Mouse (Mus musculus) left cerebral cortex, postnatal 25 days (tissue): Measurements from ENCODE around the gene Rtl4. TPM values are rescaled to one million over a fixed set of nuclear protein-coding genes. Genes with fewer than 3 reads are reported as not detected.

Source experiments
- DNase-seq, 2 experiments: peaks; one replicate each; pipeline ENCODE4 v3.0.0; 2022; ENCODE audit warnings: low spot score in 2 of 2, mixed read lengths in 1 of 2
- intact Hi-C: fragments of 180-260 bp; cut with DNase I; formaldehyde crosslinking; loops from one replicate; pipeline ENCODE4 v1.15.1; 2025
- microRNA-seq, 2 experiments: library from miRNA; unstranded; fragments of <30 nt; microRNA quantifications; one replicate each; pipeline ENCODE4 v1.2.0; 2022
- total RNA-seq, 2 experiments: library from RNA; stranded (reverse); gene quantifications; 2 replicates each; pipeline ENCODE4 v1.2.3; 2021

Rtl4 gene
- 1 to 10 TPM; 2.6 to 3.3 TPM for total RNA-seq

DNA sequence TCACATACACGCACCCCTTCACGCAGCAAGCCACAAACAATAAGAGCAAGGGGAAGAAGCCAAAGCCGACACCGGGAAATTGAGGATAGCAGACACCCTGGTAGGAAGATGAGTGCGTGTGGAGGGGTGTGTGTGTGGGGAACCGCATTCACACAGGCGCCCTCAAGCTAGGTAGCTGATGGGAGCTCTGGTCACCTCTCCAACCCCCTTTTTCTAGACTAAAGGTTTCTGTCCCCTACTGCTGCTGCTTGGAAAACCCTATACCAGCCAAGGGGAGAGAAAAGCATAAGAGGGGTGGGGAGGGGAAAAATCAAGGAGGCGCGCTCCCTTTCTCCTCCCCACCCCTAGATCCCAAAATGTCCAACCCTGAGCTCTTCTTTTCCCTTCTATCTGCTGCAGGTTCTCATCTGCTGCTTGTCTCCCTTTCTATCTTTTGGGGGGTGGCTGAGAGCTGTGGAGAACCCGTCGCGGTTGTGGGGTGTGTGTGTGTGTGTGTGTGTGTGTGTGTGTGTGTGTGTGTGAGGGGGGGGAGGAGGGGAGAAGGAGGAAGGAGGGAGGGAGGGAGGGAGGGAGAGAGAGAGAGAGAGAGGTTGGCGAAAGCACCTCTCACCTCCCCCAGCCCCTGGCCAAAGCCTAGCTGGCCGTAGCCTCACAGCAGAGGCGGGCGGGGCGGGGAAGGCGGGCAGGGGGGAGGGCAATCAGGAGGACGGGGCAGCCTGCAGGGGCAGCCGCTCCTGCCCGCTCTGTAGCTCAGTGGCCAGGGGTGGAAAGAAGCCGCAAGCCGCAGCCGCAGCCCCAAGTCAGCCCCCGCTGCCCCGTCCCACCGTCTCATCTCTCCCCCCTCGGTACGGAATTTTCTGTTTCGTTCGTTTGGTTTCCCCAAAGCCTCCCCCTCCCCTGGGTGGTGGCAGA lies at the start of gene Rtl4:
Rtl4 (plus strand) TSS at position 701 of the 912 bp plus-strand sequence.
- intact Hi-C loops: loop anchor here (5.0 kb wide), 1 partner anchor 619 kb away; no protein-coding TSS in a partner anchor
- peak in 1 of 2 experiments; percentile 4 for DNase-seq

DNA sequence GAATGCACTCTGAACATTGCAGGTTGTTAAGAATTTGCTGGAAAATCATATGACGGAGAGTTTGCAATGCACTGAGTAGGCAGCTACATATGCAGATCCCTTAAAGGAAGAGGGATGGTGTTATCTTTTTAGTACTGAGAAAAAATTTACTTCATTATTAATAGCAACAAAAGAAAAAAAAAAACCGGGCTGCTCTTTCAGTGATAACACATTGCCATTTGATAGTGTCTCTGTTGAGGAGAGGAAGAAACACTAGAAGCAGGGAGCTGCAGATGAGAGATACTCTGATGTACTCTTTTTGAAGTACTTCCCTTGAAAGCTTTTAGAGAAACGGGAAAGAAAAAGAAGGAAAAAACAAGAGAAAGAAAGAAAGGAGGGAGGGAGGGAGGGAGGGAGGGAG lies 44.0 kb upstream of the Rtl4 start:
- DNase-seq: no peak
- intact Hi-C loops: loop anchor here (10.0 kb wide), 1 partner anchor 240 kb away; no protein-coding TSS in a partner anchor

DNA sequence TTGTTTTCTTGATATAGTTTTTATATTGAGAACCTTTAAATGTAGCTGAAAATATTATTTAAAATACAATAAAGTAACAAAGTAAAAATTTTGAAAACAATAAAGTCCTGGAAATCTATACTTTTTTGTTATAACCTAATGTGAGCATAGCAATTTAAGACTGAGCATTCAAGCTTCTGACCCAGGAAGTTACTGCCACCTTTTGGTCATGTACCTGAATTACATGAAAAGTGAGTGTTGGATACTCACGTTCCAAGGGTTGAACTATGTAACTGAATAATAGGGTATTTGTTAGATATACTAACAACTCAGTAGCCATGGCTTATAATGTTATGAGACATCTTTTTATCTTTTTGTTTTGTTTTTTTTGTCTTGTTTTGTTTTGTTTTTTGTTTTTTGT lies 43.3 kb upstream of the Rtl4 start:
- intact Hi-C loops: loop anchor here (10.0 kb wide), 1 partner anchor 241 kb away; no protein-coding TSS in a partner anchor
- no peak for DNase-seq

DNA sequence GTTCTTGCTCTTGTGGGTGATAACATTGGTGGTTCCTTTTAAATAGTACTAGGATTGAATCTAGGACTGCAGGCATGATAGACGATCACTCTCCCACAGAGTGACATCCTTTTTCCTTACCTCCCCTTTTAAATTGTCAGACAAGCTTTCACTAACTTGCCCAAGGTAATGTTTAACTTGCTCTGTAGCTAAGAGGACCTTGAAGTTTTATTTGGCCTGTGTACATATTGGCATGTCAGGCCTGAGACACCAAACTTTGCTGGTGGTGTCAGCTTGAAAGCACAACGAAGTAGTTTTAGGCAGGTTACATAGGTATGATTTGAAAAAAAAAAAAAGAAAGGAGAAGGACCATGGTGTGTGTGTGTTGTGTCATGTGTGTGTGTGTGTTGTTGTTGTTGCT lies 36.5 kb upstream of the Rtl4 start:
- intact Hi-C loops: no loop called here
- no peak for DNase-seq

DNA sequence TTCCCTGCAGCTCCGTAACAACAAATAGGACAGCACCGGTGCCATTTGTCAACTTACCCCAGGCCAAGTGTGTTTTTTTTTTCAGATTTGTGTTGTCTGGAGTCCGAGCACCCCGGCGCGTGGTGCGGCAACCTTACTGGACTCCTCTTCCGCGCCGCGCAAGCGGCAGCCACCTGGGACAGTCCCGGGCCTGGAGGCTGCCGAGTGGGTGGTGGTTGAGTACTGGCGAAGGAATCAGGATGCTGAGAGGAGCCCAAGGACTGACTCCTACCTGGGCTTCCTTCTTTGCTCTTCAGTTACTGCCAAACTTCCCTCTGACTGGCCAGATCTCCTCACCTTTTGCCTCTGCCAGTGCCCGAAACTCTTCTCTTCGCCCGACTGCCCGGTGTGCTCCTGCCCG lies 965 bp upstream of the Rtl4 start:
- peak in 1 of 2 experiments; percentile 3 for DNase-seq
- intact Hi-C loops: loop anchor here (5.0 kb wide), 1 partner anchor 620 kb away; no protein-coding TSS in a partner anchor

DNA sequence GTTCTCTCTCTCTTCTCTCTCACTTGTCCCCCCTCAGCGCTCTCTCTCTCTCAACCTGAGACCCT lies 733 bp upstream of the Rtl4 start, which contains the start of gene Trpc5:
Trpc5 (minus strand) TSS at position 39 of the 65 bp plus-strand sequence.
- intact Hi-C loops: loop anchor here (5.0 kb wide), 1 partner anchor 619 kb away; no protein-coding TSS in a partner anchor
- no peak for DNase-seq

DNA sequence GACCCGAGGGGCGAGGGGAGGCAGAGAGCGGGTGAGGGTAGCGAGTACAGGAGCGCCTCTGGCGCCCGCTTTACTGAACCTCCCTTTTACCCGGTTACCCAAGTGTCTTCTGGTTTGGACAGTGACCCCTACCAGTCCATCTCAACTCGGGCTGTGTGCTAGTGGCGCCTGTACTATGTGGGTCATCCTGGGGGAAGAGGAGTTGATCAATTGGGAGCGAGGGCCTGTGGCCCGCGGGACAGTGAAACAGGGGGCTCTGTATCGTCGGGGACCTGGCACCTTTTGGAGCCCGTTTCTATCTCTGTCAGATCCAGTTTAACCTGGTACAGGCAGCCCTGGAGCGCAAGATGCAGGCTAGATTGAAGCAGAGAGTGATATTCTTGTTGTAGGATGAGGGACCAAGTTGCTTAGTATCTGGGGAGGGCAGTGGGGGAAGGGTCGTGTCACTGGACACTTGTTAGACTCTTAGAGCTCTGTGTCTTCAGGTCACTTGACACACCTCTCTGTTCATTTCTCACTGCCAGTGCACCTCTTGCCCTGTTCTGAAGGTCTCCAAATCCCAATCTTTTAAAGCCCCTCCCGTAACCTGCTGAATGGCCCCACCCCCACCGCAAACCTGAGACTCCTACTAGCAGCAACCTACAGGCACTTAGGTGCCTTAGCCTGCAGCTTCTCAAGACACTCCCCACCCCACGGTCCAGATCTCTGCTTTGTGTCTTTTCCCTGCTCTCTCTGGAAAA lies 582 bp downstream of the Rtl4 start:
- DNase-seq: peak in 1 of 2 experiments; percentile 13
- intact Hi-C loops: loop anchor here (5.0 kb wide), 1 partner anchor 618 kb away; no protein-coding TSS in a partner anchor

DNA sequence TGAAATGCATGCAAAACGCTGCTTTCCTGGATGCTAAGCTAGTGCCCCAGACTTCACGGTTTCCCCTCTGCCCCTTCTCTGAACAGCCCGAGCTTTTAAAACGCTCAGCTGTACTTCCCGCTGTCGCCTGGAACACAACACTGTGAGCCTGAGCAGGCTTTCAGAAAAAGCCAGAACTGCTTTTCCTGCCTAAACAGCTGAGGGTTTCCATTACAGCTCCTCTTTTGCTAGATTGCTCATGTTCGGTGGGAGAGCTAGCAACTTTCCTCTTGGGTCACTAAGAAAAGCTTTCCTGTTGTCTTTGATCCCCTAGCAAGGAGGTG lies 1.1 kb downstream of the Rtl4 start:
- intact Hi-C loops: loop anchor here (5.0 kb wide), 1 partner anchor 617 kb away; no protein-coding TSS in a partner anchor
- peak in 1 of 2 experiments; percentile 19 for DNase-seq

DNA sequence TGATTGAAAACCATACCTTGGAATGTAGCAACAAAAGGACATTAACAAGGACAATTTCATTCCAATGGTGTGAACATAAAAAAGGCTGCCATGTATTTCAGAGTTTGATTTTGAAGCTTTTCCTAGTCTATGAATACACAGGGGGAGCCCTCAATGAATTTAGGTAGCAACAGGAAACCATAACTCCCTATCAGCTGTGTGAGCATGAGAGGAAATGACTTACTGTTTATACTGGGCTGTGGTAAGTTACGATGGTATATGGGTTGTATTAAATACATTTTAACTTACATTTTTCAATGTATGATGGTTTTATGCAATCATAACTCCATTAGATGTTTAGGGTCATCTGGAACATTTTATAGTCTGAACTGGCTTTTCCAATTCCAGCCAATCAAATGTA lies 27.6 kb downstream of the Rtl4 start:
- no peak for DNase-seq
- intact Hi-C loops: no loop called here

DNA sequence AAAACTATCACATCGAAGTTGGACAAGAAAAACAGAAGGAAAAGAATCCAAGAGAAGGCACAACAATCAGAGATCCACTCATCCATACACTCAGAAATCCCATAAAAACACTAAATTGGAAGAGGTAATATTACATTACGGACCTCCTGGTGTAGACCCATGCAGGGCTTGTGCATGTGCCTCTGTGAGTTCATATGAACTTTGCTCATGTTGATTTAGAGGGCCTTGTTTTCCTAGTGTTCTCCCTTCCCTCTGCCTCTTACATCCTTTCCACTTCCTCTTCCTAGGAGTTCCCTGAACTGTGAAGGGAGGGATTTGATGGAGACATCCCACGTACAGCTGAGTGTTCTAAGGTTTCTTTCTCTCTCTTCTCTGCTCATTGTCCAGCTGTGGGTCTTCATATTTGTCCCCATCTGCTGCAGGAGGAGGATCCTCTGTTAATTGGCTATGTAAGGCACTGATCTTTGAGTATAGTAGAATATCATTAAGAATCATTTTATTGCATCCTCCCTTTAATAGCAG lies 58.9 kb downstream of the Rtl4 start:
- intact Hi-C loops: no loop called here
- DNase-seq: no peak

DNA sequence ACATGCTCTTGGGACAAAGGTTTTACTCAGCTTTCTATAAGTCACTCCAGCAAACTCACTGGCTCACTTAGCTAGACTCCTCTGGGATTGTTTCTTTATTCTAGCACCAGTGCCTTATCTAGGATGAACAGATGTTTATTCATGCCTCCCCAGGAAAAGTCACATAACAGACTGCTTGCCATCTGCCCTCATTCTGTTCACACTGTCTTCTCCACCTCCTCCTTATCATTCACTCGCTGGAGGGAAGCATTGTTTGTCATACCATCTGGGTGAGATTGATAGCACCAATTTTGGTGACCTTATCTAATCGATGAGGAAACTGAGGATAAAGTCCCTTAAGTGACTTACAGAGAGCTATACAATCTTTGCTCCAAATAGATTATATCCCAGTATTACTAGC lies 298.3 kb downstream of the Rtl4 start:
- DNase-seq: peak in 1 of 2 experiments; percentile 10
- intact Hi-C loops: no loop called here

DNA sequence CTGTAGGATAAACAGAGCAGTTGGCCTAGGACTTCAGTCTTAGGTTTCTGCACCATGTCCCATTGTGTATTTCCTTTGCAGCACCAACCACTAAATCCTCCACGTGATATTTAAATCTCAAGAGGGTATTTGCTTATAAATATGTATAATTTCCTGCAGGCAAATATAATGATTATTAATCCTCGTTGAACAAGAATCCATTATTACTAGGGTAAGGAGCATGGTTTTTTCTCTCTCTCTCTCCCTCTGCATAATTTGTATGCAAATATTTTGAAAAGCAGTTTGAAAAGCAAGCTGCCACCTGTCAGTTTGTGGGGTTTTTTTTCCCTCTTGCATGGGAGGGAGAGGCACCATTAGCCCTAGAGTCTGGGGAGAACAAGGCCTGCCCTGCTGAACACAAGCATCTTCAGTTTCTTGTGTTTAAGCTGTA lies 376.8 kb downstream of the Rtl4 start:
- intact Hi-C loops: no loop called here
- no peak for DNase-seq

DNA sequence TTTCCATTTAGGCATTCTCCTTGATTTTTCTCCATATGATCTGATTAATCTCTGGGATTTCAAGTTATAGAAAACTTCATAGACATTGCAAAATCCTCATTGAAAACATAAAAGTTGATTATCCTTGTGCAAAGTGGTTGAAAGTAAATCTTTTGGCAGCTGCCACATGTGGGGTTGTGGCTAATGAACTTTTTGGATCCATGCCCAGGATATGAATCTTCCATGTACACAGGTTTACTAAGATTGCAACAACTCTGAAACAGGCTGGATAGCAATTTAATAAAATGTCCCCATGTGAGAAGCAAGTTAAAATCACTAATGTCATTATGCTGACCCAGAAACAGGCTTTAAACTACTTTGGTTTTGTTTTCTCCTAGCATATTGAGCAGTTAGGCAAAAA lies 401.1 kb downstream of the Rtl4 start:
- intact Hi-C loops: no loop called here
- DNase-seq: no peak

DNA sequence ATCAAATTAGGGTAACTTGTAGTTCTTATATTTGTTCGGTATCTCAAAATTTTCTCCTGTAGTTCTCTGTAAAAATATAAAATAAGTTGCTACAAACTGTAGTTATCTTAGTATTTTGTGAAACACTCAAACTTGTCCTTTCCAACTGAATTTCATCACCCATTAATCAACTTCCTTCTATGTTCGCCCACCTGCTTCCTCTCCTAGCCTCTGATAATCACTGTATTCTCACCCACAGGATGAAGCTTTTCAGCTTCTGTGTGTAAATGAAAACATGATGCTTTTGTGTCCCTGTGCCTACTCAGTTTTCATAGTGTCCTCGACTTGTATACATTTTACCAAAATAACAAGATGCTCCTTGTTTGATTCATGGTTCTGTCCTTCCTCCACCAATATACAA lies 401.7 kb downstream of the Rtl4 start:
- no peak for DNase-seq
- intact Hi-C loops: no loop called here

DNA sequence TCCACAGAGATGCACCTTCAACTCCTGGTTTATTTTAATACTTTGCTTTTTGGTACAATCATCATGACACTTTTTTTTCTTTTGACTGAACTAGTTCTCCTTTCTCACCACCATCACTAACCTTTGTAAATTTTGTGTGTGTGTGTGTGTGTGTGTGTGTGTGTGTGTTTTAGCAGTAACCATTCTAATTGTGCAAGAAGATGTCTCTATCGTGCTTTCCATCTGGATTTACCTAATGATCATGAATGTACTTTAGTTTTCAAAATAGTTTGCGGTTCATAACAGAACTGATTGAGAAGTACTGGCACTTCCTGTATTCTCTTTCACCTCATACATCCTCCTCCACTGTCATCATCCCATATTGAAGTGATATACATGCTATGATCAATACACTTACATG lies 402.3 kb downstream of the Rtl4 start:
- intact Hi-C loops: no loop called here
- no peak for DNase-seq

Small RNA genes within 50 kb of the gene (microRNA-seq; reads per million reads assigned to microRNA genes)
- gene Mir3472: 0 reads per million in 2 experiments

Other genes starting within 250 kb of the Rtl4 start
- not detected for gene Trpc5os, start 232.3 kb upstream of the Rtl4 start, total RNA-seq
- 10 to 100 TPM; 17.7 to 19.8 TPM for gene Trpc5, start 727 bp upstream of the Rtl4 start, total RNA-seq